Mouse (Mus musculus) kidney, adult 11 months (tissue): Measurements from ENCODE around the gene Lins1.

Experiments
- DNase-seq: peaks from one replicate; pipeline ENCODE4 v3.0.0; 2022

Lins1 gene

DNA sequence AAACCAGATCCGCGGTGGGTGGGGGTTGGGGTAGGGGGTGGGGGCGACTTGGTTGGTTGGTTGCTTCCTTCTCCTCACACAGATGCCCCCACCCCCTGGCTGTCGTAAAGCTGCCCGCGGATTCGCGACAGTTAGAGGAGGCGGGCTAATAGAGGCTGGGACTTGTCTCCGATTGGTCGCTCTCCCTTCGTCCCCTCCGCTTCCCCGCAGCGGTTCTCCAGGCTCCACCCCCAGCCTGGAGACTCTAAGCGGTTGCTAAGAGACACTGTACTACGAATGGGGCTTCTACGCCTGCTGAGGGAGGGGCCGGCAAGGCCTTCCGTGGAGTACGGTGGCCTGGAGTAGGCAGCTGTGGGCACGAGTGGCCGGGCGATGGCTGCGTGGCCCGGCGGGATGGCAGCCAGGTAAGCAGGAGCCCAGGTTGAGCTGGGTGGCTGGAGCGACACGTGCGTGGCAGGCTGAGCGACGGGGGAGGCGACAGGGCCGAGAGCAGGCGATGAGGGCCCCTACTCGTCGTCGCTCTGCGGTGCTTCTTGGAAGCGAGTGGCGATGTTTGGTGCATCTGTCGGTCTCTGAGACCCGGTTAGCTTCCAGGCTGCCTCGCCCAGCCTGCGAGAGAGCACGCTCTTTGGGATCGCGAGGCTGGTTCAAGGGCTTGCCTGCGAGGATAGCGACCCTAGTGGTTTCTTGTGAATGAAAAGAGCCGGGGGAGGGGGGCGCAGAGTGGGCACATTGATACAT, at the start of gene Lins1:
Gene Lins1 (plus strand): TSS at position 270 of the 741 bp plus-strand sequence.
- peak; percentile 100 for DNase-seq

DNA sequence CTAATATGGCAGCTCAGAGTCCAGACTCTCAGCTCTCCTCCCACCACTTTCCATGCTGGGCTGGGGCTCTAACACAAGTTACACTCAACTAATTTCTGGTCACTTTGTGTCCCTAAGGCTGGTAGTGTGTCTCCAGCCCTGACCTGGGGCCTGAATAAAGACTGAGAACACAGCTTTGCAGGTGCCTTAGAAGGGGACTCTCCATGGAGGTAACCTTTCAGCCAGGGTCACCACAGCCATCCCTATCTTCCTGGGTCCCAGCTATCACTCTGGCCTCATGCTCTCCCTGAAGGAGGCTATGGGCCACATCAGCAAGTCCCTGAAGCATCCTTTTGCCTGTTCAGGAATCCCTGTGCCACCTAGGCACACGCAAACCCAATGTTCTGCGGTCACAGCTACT, 44.0 kb upstream of the Lins1 start:
- DNase-seq, result no peak

DNA sequence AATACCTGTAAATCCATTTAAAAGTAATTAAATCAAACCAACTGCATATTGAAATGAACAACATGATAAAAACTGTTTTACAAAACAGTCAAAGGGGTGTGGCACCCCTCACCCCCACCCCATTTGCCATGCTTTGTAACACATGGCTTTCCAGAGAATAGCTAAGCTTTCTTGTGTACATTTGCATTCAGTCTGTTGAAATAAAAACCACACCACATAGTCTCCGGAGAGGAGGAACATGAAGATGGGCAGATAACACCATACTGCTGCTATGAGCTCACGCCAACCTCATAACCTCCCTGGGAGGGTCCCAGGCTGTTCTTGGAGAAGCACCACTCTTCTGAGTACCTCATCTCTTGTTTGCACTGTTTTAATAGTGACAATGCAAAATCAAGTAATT, 40.5 kb upstream of the Lins1 start:
- no peak for DNase-seq

DNA sequence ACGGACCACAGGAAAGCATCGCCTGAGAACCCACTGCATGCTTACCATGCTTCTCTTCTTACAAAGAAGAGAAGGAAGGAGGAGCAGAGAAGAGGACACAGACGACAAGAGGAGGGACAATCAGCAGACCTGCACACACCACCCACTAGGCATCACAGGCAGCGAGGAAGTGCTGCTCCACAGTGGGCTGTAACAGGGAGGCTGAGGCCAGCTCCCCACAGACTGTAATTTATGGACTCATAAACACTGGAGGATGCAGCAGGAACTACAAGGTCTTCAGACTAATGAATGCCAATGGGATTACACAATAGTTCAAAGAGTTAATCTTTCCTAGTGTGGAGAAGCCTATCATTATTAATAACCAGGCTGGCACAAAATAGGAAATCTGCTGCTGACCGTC, 38.8 kb upstream of the Lins1 start:
- no peak for DNase-seq

DNA sequence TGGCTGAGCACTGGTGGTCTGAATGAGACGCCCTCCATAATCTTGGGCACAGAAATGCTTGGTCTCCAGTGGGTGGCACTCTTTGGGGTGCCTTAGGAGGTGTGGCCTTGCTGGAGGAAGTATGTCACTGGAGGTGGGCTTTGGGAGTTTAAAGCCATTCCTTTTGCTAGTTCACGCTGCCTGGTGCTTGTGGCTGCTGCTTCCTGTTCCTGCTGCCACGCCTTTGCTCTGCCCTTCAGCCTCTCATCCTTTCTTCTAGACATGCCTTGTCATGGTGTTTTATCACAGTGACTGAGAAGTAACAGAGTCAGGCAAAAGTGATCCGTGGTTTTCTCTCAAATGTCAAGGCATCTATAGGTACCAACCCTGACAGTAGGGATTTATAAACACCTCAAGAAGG, 37.5 kb upstream of the Lins1 start:
- no peak for DNase-seq

DNA sequence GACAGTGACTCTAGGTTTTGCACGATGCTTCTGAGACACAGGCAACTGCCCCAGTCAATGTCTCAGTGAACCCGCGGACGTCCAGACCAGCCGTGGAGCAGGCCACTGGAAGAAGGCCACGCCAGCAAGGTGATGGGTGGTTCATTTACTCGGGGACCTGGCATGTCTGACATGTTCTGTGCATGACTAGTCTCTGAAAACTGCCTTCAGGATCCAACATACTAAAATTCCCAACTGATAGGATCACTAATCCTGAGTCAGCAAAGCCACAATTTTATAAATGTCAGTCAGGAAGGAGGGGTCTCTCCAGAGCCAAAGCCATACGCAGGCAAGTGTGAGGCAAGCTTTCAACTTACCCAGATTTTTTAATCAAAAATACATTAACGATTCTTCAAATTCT, 36.1 kb upstream of the Lins1 start:
- DNase-seq, result no peak

DNA sequence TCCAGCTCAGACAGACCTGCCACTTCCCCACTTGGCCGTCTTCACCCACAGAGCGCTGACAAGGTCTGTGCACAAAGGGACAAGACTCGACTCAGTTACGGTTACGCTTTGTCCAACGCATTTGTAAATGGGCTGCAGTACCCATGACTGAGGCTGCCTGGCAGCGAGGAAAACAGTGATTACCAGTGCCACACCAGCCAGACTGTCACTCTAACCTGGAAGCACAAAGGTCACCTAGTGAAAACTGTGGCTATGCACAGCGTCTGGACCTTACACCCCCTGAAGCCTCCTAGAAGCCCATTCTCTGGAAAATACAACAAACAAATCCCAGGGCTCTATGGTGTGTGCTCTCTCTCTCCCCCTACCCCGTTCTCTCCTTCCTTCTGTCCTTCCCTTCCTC, 34.2 kb upstream of the Lins1 start:
- peak; percentile 19 for DNase-seq

DNA sequence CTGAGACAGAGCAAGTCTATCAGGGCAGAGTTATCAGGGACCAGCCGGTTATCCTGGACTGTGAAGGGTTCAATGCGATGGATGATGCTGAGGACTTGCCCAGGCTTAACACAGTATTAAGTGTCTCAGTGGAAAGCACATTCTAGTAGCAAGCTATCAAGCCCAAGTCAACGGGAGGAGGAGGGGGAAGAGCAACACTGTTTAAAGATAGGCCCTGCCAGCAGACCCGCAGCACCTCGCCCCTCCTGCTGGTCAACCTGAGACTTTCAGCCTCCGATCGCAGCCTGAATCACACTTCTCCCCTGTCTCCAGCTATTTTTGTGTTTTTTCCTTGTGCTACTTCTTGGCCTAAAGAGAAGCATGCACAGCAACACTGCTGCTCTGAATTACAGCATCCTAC, 29.4 kb upstream of the Lins1 start:
- no peak for DNase-seq

DNA sequence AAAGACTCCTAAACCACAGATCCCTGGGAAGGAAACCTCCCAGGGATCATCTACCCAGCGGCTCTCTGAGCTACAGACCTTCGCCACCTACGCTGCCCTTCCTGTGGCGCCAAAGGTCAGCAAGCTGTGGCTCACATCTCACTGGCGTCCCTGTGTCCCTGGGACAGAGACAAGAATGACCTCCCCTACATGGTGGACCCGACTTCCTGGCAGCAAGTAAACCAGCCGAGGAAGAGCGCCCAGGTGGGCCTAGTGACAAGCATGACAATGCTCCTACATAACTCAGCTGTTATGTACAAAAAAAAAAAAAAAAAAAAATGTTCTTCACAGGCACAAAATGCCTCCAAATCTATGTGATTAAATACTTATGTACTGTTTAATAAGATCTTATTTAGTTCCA, 28.7 kb upstream of the Lins1 start:
- no peak for DNase-seq

DNA sequence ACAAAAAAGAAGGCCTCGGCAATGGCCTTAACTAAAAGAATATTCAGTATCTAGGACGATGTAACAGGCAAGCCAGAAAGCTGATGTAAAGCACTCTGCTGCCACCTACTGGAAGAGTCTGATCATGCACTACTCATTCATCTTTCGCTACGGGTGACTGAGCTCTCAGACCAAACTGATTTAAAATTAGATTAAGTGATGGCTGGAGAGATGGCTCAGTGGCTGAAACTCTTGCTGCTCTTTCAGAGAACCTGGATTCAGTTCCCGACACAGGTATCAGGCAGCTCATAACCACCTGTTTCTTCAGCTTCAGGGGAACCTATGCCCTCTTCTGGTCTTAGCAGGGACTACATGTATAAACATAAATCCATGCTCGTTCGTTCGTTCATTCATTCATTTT, 28.1 kb upstream of the Lins1 start:
- peak; percentile 71 for DNase-seq

DNA sequence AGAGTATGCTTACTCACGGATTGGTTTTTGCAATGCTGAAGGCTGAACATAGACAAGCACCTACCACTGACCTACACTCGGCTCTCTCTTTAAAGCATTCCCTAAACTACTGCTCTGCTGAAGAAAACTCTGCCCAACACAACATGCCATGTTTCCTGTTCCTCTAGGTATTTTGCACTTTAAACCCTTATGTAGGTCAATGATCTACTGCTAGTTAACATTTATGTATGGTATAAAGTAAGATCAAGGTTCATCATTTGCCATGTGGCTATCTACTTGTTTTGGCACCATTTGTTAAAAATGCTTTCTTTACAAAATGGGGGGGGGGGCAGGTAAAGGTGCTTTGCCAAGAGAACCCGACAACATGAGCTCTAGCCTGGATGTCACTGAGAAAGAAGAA, 26.1 kb upstream of the Lins1 start:
- DNase-seq, result no peak

DNA sequence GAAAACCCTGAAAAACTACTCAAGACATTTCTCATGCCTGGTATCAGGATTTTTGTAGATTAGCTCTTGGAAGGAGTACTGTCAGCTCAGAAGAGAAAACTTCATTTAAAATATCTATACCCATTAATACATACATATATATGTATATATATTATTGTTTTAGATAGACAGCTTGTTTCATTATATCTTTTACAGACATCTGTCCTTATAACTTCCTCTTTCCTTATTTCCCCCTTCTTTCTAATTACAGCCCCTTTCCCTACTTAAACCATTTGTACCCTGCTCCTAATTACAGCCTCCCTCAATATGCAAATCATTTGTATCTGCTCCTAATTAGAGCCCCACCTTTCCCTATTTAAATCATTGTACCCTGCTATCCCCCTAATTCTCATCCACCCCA, 22.6 kb upstream of the Lins1 start:
- DNase-seq, result no peak

DNA sequence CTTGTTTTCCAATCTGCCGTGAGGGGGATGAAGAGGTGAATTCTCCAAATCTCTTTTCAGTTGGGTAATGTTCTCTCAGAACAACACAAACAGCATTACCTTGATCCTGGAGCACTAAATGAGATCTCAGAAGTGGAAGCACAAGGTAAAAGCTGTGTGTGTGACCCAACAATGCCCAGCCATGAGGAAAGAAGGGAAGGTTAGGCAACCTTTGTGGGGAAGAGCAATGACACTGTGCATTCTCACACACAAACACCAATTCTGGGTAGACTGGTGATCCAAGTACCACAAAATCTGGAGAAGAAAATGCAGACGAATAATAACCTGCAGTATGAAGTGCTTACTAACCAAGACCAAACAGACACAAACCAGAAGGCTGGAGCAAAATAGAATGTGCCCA, 13.9 kb upstream of the Lins1 start:
- no peak for DNase-seq

DNA sequence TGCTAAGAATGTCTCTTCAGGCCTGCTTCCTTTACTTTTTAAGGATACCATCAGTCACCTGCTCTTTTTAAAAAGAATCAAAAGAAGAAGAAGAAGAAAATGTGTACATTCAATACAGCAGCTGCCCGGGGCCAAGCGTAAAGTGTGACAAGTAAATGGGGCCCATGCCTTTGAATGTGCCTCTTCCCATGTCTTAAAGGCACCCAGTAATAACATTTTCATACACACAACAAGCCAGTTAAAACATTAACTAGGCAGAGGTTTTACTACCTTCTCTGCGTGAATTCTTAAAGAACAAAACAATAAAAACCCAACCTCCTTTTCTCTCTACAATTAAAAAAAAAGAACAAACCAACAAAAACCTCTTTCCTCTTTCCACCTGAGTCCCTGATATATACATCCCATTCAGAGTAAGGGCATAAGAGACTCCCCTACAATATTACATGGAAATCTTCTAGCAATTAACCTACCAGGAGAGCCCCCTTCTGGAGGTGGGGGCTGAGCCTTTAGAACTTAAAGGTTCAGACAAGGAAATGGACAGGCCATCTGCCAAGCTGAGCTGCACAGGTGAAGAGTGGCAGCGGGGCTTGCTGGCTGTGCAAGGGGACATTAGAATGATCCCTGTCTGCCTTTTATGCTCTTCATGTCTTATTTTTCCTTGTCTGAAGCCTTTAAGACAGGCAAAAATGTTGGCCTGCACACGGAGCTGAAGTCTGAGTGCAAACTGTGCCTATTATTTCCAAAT, 7.4 kb upstream of the Lins1 start:
- DNase-seq, result no peak

DNA sequence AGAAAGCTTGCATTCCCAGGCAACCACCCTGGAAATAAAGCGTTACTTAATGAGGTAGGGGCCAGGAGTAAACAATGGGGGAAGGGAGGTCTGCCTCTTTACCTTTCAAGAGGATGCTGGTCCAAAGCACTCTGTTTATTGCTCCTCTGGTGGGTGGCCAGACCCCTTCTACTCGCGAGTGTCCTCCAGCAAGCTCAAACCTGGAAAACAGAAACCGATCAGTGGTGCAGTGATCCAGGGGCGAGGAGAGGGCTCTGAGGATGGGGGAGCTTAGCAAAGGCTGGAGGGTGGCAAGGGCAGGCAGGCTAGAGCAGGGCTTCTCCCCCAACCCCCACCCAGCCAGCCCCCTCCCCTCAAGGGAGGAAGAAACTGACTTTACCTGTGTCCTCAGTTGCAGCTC, 968 bp upstream of the Lins1 start:
- DNase-seq, result peak; percentile 12

DNA sequence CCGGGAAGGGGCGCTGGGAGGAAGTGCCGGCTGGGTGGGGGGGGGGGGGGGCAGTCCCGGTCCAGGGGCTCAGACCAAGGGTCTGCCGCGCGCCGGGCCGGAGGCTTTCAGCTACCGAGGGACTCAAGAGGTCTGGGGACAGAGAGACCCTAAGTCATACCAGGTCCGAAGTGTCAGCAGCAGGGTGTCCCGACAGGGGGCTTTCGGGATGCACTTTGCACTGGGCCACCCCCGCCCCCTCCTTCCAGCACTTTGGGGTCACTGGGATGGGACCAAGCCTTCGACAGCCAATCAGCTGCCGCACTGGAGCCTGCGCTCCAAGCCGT, 432 bp upstream of the Lins1 start, which contains the start of gene Asb7:
Gene Asb7 (minus strand): TSS at position 303 of the 326 bp plus-strand sequence.
- DNase-seq, result no peak

DNA sequence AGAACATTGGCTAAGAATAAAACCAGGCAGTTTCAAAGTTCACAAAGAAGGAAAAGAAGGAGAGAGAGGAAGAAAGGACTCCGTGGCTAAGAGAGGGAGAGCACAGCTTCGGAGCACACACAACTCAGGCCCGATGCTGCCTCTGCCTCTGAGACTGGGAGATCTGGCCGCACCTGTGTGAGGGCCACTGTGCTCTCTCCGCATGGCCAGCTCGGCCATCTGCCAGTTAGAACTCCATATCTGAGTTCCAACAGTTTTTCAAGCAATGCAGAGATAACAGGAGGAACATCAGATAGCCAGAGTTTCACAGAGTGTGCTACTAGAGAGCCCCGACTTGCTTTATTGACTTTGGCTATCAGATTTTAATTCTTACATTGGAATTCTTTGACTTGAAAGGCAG, 4.8 kb downstream of the Lins1 start:
- no peak for DNase-seq

DNA sequence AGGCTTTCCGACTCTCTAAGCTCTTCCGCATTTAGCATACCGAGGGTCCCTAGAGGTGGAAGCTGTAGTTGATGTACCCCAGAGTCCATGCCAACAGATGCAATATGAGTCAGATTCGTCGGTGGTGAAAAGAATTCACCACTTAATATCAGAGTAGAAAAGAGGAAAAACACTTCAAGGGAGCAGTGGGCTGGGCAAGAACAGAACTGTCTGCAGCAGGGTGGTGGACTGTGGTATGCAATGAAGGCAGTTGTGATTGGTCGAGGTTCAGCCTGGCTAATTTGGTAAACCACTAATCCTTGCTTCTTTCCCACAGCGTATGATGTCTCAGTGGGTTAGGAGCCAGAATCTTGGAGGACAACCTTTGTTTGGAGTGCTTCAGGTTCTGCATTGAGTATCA, 13.0 kb downstream of the Lins1 start:
- no peak for DNase-seq

DNA sequence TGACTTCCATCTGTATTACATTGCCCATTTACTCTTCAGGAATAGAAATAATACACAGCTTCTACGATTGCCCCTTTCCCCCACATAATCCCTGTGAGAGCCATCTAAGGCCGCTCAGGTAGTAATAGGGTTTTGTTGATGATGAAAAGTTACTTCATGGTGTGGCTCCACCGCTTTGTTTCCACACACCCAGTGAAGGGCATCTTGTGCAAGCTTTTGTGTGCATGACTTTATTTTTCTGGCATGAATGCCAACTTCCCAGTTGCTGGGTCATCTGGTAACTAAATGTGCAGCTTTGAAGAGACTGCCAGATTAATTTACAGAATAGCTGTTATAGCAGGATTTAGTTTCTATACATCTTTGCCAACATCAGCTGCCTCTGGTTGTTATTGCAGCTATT, 14.9 kb downstream of the Lins1 start:
- DNase-seq, result no peak

DNA sequence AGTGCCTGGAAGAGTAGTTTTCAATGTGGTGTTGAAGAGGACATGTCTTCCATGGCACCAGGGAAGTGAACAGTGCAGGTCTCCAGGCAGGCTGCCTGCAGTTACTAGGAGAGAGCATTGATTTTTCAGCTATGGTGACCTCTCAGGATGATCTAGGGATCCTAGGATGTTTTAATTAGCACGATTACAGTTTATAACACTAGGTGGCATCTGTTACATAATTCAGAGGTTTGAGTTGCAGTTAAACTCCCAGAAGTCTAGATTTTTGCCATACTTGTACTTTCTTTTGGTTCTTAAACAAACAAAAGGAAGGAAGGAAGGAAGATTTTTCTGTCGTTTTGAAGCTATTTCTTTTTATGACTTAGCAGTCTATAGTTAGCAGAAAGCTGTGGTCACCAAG, 21.5 kb downstream of the Lins1 start:
- no peak for DNase-seq

DNA sequence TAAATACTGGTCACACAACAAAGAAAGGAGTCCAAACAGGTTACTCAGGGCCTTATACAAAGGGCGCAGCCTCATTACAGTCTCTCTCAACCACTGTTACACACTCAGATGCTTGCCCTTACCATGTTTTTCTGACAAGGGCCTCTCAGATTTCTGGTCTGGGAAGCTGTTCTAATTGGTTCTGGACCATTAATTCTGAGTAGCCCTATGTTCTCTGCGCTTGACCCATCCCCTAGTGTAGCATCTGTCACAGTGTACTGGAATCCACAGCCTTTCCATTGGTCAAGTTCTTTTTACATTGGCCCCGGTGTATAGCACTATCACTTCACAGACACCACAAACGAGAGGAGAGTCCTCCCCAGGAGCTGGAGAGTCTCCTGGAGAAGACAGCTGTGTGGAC, 34.8 kb downstream of the Lins1 start:
- no peak for DNase-seq

DNA sequence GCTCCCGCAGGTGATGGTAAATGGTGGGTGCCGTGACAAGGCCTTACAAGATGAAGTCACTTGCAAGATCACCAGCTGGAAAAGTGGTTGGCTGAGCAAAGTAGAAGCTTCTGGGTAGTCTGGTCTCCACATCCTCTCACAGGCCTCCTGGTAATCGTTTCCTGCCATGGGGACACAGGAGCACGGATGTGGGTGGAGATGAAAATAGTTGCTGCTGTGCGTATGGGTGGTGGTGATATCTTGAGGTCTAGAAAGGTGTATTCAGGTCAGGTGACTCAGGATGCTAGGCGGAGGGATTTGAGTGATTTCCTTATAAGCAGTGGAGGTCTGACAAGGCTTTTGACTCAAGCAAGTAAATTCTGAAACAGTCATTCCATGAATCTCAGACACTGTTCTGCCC, 35.3 kb downstream of the Lins1 start:
- DNase-seq, result no peak

DNA sequence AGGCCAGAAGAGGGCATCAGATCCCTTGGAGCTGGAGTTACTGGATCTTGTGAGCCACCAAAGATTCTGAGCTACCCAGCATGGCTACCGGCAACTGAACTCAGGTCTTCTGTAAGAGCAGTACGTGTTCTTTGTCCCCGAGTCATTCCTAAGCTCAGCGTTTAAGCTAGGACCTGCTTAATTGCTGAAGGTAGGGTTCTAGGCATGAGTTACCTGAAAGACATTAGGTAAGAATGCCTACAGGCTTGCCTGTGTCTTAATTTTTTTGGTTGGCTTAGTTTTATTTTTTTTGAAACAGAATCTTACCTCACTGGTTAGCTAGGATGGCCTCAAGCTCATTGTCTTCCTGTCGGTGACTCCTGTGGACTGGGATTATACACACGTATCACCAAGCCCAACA, 38.4 kb downstream of the Lins1 start:
- no peak for DNase-seq

DNA sequence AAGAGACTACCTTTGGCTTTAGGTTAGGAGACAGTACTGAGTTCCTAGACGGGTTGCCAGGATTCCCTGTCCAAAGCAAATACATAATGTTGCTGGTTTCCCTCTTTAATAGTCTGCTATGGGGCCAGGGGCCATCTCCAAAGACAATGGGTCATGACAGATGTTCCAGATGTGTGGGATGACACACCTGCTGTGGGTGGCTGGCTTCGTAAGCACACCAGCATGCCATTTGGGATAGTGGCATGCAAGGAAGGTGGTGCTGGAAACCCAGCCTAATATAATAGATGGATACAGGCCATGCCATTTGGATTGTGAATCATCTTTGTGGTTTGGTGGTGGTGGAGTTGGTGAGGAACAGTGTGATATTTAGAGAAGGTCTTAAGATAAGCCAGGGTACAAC, 39.5 kb downstream of the Lins1 start:
- DNase-seq, result no peak

DNA sequence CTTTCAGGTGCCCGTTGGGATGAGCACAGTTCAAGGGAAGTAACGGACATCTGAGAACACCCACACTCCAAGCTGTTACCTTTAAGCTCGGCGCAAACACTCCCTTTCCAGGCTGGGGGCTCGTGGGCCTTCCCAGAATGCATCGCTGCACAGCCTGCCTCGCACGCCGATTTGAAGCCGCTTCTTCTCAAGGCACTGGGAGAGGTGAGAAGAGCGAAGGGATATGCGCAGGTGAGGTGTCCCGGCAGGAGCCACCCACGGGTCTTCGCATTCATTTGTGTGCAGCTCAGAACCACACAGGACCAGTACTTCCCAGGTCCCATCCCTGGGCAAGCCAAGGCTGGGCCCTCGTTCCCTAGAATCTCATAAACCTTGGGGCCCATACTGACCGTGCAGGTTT, 43.7 kb downstream of the Lins1 start:
- no peak for DNase-seq
